Mouse (Mus musculus): ENCODE results near the gene Capn12. TPM values are rescaled to one million over a fixed set of nuclear protein-coding genes. Genes with fewer than 3 reads are reported as not detected.

The Capn12 gene
- polyA plus RNA-seq, 1 experiment from 2014 or later = 0.46 TPM

DNA sequence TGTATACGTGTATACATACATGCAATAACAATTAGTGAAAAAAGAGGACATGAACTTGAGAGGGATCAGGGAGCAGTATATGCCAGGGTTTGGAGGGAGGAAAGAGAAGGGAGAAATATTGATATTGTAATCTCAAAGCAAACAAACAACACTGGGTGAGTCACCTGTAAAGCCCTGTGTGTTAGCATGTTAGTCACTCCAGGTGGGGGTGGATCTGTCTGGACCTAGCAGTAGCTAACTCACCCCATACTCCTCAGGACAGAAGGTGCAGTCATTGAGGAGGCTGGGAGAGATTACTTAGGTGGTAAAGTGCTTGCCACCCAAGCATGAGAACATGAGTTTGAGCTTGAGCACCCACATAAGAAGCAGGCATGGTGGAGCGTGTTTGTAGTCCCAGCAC is 21.3 kb upstream of the Capn12 start:
- no peak overlapping the region for H3K27ac ChIP-seq (replicated peaks in 1 of 2; ENCODE audit: control insufficient read depth in 1 of 2, insufficient read depth in 1 of 2, low read depth in 2 of 2, low read length in 2 of 2)
- H3K4me2 ChIP-seq (ENCODE audit: low read length) = no peak overlapping the region
- peaks cover 8 to 10% of the 10 kb centered on the region in 2 experiments for H3K4me1 ChIP-seq (ENCODE audit: control insufficient read depth in 2 of 2, insufficient read depth in 2 of 2, low read length in 2 of 2)
- no peaks in the 10 kb centered on the region for H3K36me3 ChIP-seq (ENCODE audit: control insufficient read depth, insufficient read depth, low read length)
- H3K4me3 ChIP-seq (ENCODE audit: control insufficient read depth in 1 of 2, insufficient read depth in 1 of 2, low read depth in 1 of 2, low read length in 2 of 2) = no peak overlapping the region
- H3K27me3 ChIP-seq (ENCODE audit: control insufficient read depth, insufficient read depth, low read length) = no peaks in the 10 kb centered on the region
- 0 out of 2 replicates have a peak, but pooled peaks cover 7% of the 10 kb centered on the region for H3K9me3 ChIP-seq (ENCODE audit: control insufficient read depth, low read length)
- ATAC-seq (ENCODE audit: insufficient number of reproducible peaks, insufficient read depth, low FRiP score, low read depth) = no peak
- H3K9ac ChIP-seq (ENCODE audit: low read length) = no peak overlapping the region
- WGBS = 84% methylated on average over 2 of the region's 2 CpGs

DNA sequence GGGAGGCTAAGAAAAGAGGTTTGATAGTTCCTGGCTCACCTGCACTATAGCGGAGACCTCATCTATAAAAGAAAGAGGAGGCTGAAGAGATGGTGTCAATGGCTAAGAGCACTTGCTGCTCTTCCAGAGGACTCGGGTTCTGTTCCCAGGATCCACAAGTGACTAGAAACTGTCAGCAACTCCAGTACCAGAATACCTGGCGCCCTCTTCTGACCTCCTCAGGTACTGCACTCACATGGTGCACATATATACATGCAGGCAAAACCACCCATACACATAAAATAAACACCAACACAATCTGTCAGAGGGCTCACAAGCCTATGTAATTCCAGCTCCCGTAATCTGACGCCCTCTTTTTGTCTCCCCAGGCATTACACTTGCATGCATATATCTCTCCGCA is 20.3 kb upstream of the Capn12 start:
- Histone ChIP-seq H3K9me3 (ENCODE audit: control insufficient read depth, low read length) (0 out of 2 replicates have a peak, but pooled peaks cover 7% of the 10 kb centered on the region), H3K27ac (replicated peaks in 1 of 2; ENCODE audit: control insufficient read depth in 1 of 2, insufficient read depth in 1 of 2, low read depth in 2 of 2, low read length in 2 of 2) (no peak overlapping the region), H3K27me3 (ENCODE audit: control insufficient read depth, insufficient read depth, low read length) (no peaks in the 10 kb centered on the region), H3K36me3 (ENCODE audit: control insufficient read depth, insufficient read depth, low read length) (no peaks in the 10 kb centered on the region), H3K4me1 (ENCODE audit: control insufficient read depth in 2 of 2, insufficient read depth in 2 of 2, low read length in 2 of 2) (peaks cover 13 to 15% of the 10 kb centered on the region in 2 experiments), H3K4me3 (ENCODE audit: control insufficient read depth in 1 of 2, insufficient read depth in 1 of 2, low read depth in 1 of 2, low read length in 2 of 2) (no peak overlapping the region), H3K4me2 (ENCODE audit: low read length) (no peak overlapping the region), H3K9ac (ENCODE audit: low read length) (no peak overlapping the region)
- no peak for ATAC-seq (ENCODE audit: insufficient number of reproducible peaks, insufficient read depth, low FRiP score, low read depth)
- WGBS = 80% methylated on average over 6 of the region's 6 CpGs

DNA sequence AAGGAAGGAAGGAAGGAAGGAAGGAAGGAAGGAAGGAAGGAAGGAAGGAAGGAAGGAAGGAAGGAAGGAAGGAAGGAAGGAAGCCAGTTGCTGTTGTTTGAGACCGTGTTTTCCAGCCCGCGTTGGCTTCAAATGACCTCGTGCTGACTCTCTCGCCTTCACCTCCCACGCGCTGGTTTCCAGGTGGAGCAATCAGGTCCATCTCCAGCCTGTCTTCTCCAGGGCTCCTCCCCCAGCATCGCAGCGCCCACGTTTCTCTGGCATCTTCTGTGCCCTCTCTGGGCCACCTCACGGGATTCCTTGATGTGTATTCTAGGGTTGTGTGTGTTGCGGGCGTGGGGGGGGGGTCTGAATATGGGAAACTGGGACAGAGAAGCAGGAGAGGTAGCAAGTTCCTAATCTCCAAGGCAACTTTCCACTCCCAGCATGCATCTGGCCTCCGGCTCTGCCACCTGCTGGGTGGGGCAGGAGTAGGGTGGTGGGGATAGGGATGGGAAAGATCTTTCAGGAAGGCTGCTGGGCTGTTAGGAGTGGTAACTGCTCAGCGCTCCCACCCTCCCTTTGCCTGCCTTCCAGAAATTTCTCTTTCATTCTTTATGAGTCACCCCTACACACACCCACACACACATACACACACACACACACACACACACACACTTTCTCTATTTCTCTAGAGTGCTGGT is 18.3 kb upstream of the Capn12 start:
- WGBS = 73% methylated on average over 15 of the region's 15 CpGs
- Histone ChIP-seq H3K27me3 (ENCODE audit: control insufficient read depth, insufficient read depth, low read length) (no peaks in the 10 kb centered on the region), H3K9me3 (ENCODE audit: control insufficient read depth, low read length) (0 out of 2 replicates have a peak, but pooled peaks cover 7% of the 10 kb centered on the region)

DNA sequence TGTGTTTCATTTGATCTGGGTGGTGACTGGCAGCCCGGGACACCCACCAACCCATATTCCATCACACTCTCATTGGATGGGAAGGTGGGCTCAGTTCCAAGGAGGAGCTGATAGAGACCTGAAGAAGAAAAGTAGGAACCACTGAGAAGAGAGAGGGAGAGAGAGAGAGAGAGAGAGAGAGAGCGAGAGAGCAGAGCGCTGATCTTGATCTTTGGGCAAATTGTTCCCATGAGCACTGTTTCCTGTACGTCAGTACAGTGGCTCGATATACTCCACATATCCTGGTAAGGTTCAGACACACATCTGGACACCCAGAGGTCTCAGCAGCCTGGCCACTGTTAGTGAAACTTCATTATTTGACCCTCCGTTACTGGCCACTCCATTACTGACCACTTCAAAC is 17.7 kb upstream of the Capn12 start, which contains the start of gene Lgals7:
TSS of gene Lgals7 (plus strand) at position 314 of the 400 bp plus-strand sequence.
- H3K4me3 ChIP-seq (ENCODE audit: control insufficient read depth in 1 of 2, insufficient read depth in 1 of 2, low read depth in 1 of 2, low read length in 2 of 2) = no peak within 1 kb of the TSS
- H3K4me1 ChIP-seq (ENCODE audit: control insufficient read depth in 2 of 2, insufficient read depth in 2 of 2, low read length in 2 of 2) = peaks cover 19 to 20% of the 10 kb centered on the region in 2 experiments
- H3K9me3 ChIP-seq (ENCODE audit: control insufficient read depth, low read length) = 0 out of 2 replicates have a peak, but pooled peaks cover 7% of the 10 kb centered on the region
- H3K27me3 ChIP-seq (ENCODE audit: control insufficient read depth, insufficient read depth, low read length) = no peaks in the 10 kb centered on the region
- peak within 1 kb of the TSS; percentile 23 for H3K4me2 ChIP-seq (ENCODE audit: low read length)
- peak within 1 kb of the TSS; percentile 8; the same call in 1 of the 2 replicates for H3K9ac ChIP-seq (ENCODE audit: low read length)
- no peaks in the 10 kb centered on the region for H3K36me3 ChIP-seq (ENCODE audit: control insufficient read depth, insufficient read depth, low read length)
- 79% methylated on average over 6 of the region's 6 CpGs for WGBS
- H3K27ac ChIP-seq (replicated peaks in 1 of 2; ENCODE audit: control insufficient read depth in 1 of 2, insufficient read depth in 1 of 2, low read depth in 2 of 2, low read length in 2 of 2) = peak within 1 kb of the TSS in 1 of 2 experiments; percentile 39; a peak in 1 of 4 replicates
- ATAC-seq (ENCODE audit: insufficient number of reproducible peaks, insufficient read depth, low FRiP score, low read depth) = no peak

More for the DNA sequence above, 18.3 kb upstream of the Capn12 start:
- no peaks in the 10 kb centered on the region for H3K36me3 ChIP-seq (ENCODE audit: control insufficient read depth, insufficient read depth, low read length)
- H3K4me1 ChIP-seq (ENCODE audit: control insufficient read depth in 2 of 2, insufficient read depth in 2 of 2, low read length in 2 of 2) = peaks cover 19 to 20% of the 10 kb centered on the region in 2 experiments
- H3K27ac ChIP-seq (replicated peaks in 1 of 2; ENCODE audit: control insufficient read depth in 1 of 2, insufficient read depth in 1 of 2, low read depth in 2 of 2, low read length in 2 of 2) = no peak overlapping the region
- H3K4me3 ChIP-seq (ENCODE audit: control insufficient read depth in 1 of 2, insufficient read depth in 1 of 2, low read depth in 1 of 2, low read length in 2 of 2) = no peak overlapping the region
- H3K9ac ChIP-seq (ENCODE audit: low read length) = no peak overlapping the region
- no peak for ATAC-seq (ENCODE audit: insufficient number of reproducible peaks, insufficient read depth, low FRiP score, low read depth)
- no peak overlapping the region for H3K4me2 ChIP-seq (ENCODE audit: low read length)

DNA sequence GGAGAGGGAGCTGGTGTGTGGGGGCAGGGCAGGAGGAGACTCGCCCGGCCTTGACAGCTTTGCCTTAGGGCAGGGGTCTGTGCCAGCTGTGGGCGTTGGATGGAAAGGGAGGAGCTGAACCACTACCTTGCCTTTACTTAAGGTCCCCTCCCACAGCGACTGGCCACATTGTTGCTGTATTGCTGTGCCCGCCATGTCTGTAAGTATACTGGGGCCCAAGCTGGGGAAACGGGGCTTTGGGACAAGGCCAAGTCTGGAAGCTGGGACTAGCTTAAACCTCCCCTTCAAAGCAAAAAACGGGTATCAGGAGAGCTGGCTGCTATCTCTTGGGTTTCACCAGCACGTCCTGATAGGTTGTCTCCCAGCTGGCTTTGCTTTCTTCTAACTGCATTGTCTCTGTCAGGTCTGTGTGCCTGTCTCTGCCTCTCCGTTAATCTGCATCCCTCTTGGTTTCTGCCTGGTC is 16.9 kb upstream of the Capn12 start:
- Histone ChIP-seq H3K9me3 (ENCODE audit: control insufficient read depth, low read length) (0 out of 2 replicates have a peak, but pooled peaks cover 4% of the 10 kb centered on the region), H3K4me2 (ENCODE audit: low read length) (peak overlapping the region; percentile 23), H3K27ac (replicated peaks in 1 of 2; ENCODE audit: control insufficient read depth in 1 of 2, insufficient read depth in 1 of 2, low read depth in 2 of 2, low read length in 2 of 2) (peak overlapping the region in 1 of 2 experiments; percentile 39; a peak in 1 of 4 replicates), H3K27me3 (ENCODE audit: control insufficient read depth, insufficient read depth, low read length) (no peaks in the 10 kb centered on the region), H3K4me3 (ENCODE audit: control insufficient read depth in 1 of 2, insufficient read depth in 1 of 2, low read depth in 1 of 2, low read length in 2 of 2) (no peak overlapping the region), H3K36me3 (ENCODE audit: control insufficient read depth, insufficient read depth, low read length) (no peaks in the 10 kb centered on the region), H3K9ac (ENCODE audit: low read length) (peak overlapping the region; percentile 8; the same call in 1 of the 2 replicates), H3K4me1 (ENCODE audit: control insufficient read depth in 2 of 2, insufficient read depth in 2 of 2, low read length in 2 of 2) (peaks cover 19 to 20% of the 10 kb centered on the region in 2 experiments)
- WGBS = 34% methylated on average over 9 of the region's 9 CpGs
- no peak for ATAC-seq (ENCODE audit: insufficient number of reproducible peaks, insufficient read depth, low FRiP score, low read depth)

DNA sequence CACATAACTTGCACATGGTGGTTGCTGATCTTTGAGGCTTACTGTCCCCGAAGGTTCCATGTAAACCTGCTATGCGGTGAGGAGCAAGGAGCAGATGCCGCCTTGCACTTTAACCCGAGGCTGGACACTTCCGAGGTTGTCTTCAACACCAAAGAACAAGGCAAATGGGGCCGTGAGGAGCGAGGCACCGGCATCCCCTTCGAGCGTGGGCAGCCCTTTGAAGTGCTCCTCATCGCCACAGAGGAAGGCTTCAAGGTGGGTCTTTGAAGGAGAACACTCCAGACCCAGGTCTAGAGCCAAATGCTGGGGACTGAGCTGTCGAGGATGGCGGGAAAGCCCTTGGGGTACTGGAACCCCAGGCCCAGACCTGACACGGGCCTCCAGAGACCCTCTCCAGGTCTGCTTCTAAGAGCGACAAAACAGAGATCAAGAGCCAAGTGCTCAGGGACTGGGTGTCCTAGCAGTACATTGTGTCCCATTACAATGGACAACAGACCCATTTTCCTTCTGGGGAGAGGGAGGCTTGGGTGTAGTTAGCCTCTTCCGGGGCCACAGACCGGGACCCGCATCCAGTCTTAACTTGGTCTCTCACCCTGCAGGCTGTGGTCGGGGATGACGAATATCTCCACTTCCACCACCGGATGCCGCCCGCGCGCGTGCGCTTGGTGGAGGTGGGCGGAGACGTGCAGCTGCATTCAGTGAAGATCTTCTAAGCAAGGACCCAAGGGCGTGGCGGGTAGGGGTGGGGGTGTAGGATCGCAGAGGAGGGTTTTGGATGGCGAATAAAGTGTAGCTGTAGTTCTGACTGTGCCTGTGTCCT is 15.5 kb upstream of the Capn12 start:
- Histone ChIP-seq H3K27me3 (ENCODE audit: control insufficient read depth, insufficient read depth, low read length) (no peaks in the 10 kb centered on the region), H3K4me2 (ENCODE audit: low read length) (peak overlapping the region; percentile 59), H3K9ac (ENCODE audit: low read length) (peak overlapping the region; percentile 49), H3K36me3 (ENCODE audit: control insufficient read depth, insufficient read depth, low read length) (no peaks in the 10 kb centered on the region), H3K4me1 (ENCODE audit: control insufficient read depth in 2 of 2, insufficient read depth in 2 of 2, low read length in 2 of 2) (peaks cover 19 to 20% of the 10 kb centered on the region in 2 experiments), H3K4me3 (ENCODE audit: control insufficient read depth in 1 of 2, insufficient read depth in 1 of 2, low read depth in 1 of 2, low read length in 2 of 2) (peak overlapping the region; percentile 20 to 27), H3K27ac (replicated peaks in 1 of 2; ENCODE audit: control insufficient read depth in 1 of 2, insufficient read depth in 1 of 2, low read depth in 2 of 2, low read length in 2 of 2) (0 out of 4 replicates have a peak overlapping the region, but pooled peaks of 1 of the 2 experiments have one; percentile 14), H3K9me3 (ENCODE audit: control insufficient read depth, low read length) (0 out of 2 replicates have a peak, but pooled peaks cover 4% of the 10 kb centered on the region)
- ATAC-seq (ENCODE audit: insufficient number of reproducible peaks, insufficient read depth, low FRiP score, low read depth) = 0 out of 2 replicates have a peak, but pooled peaks have one; percentile 38
- 41% methylated on average over 33 of the region's 33 CpGs for WGBS

DNA sequence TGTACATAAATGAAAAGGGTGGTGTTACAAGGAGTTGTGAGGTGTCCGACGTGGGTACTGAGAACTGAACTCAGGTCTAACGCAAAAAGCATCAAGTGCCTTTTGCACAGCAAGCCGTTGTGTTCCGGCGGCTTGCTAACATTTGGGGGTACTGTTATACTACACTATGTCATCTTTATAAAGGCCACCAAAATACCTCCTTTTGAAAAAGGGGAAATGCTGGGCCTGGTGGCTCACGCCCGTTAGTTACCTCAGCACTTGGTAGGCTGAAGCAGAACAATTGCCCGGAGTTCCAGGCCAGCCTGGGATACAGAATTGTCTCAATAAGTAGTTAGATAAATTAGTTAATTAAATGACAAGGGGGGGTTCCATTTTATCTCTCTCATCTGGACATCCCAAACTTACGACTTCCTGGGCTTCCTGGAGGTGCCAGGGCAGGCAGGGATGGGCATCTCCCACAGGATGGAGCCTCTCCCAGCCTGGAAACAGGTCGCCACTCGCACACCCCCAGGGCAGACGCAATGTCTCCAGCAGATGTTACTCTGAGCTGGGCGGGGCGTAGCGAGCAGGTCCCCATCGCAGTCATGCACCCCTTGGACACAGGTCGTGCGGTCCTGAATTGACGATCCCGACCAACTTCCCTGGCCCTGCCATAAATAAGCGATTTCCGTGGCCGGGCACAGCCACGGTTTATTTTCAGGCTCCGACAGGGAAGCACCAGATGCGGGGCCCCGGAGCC is 14.3 kb upstream of the Capn12 start:
- Histone ChIP-seq H3K4me2 (ENCODE audit: low read length) (no peak overlapping the region), H3K4me3 (ENCODE audit: control insufficient read depth in 1 of 2, insufficient read depth in 1 of 2, low read depth in 1 of 2, low read length in 2 of 2) (no peak overlapping the region), H3K9me3 (ENCODE audit: control insufficient read depth, low read length) (no peaks in the 10 kb centered on the region), H3K4me1 (ENCODE audit: control insufficient read depth in 2 of 2, insufficient read depth in 2 of 2, low read length in 2 of 2) (peaks cover 19 to 20% of the 10 kb centered on the region in 2 experiments), H3K36me3 (ENCODE audit: control insufficient read depth, insufficient read depth, low read length) (no peaks in the 10 kb centered on the region), H3K27ac (replicated peaks in 1 of 2; ENCODE audit: control insufficient read depth in 1 of 2, insufficient read depth in 1 of 2, low read depth in 2 of 2, low read length in 2 of 2) (no peak overlapping the region), H3K27me3 (ENCODE audit: control insufficient read depth, insufficient read depth, low read length) (no peaks in the 10 kb centered on the region), H3K9ac (ENCODE audit: low read length) (no peak overlapping the region)
- no peak for ATAC-seq (ENCODE audit: insufficient number of reproducible peaks, insufficient read depth, low FRiP score, low read depth)
- WGBS = 93% methylated on average over 28 of the region's 28 CpGs

Measured in heart, embryonic 14.5 days (tissue).